Mouse (Mus musculus) ES-E14 (cell line): Measurements from ENCODE around the gene Tedc1. TPM values are rescaled to one million over a fixed set of nuclear protein-coding genes. Genes with fewer than 3 reads are reported as not detected.

Experiments used
- DNase-seq: peaks from one replicate; pipeline ENCODE4 v3.0.0-alpha.2; 2013; ENCODE audit warnings: low read depth, low spot score
- H3K27ac ChIP-seq: 2 replicates; pipeline ENCODE4 v1.5.1; 2012; ENCODE audit warnings: low read depth, mild to moderate bottlenecking, low read length, moderate library complexity, mixed read lengths; ENCODE audit not compliant: poor library complexity, insufficient read depth, severe bottlenecking
- H3K36me3 ChIP-seq: 2 replicates; pipeline ENCODE4 v1.6.1; 2012; ENCODE audit warnings: mild to moderate bottlenecking, low read length, moderate library complexity, mixed read lengths; ENCODE audit not compliant: control insufficient read depth, poor library complexity, insufficient read depth, severe bottlenecking
- H3K4me1 ChIP-seq, 2 experiments: fragments of 150-350 bp in 1 of 2; sonication (generic) in 1 of 2; 2 replicates each; pipeline ENCODE4 v1.6.1; 2012; ENCODE audit warnings: low read length in 2 of 2, mild to moderate bottlenecking in 1 of 2, mixed read lengths in 1 of 2; ENCODE audit not compliant: control insufficient read depth in 2 of 2, insufficient read depth in 2 of 2, poor library complexity in 1 of 2
- H3K4me3 ChIP-seq, 2 experiments: fragments of 150-350 bp in 1 of 2; sonication (generic) in 1 of 2; 2 replicates each; pipeline ENCODE4 v1.5.1; 2012; ENCODE audit warnings: low read length in 2 of 2, low read depth in 1 of 2, mild to moderate bottlenecking in 1 of 2, mixed read lengths in 1 of 2; ENCODE audit not compliant: insufficient read depth in 1 of 2, poor library complexity in 1 of 2, severe bottlenecking in 1 of 2
- H3K9ac ChIP-seq: 2 replicates; pipeline ENCODE4 v1.6.1; 2012; ENCODE audit warnings: low read depth, mild to moderate bottlenecking, low read length, mixed read lengths; ENCODE audit not compliant: poor library complexity, insufficient read depth, severe bottlenecking
- H3K9me3 ChIP-seq: fragments of 150-350 bp; sonication (generic); 2 replicates; pipeline ENCODE4 v1.6.1; 2012; ENCODE audit warnings: low read depth, mild to moderate bottlenecking, low read length; ENCODE audit not compliant: control insufficient read depth, insufficient read depth
- CHD2 ChIP-seq: IDR thresholded peaks from 2 replicates; pipeline ENCODE4 v1.6.1; 2014; ENCODE audit warnings: mild to moderate bottlenecking, low read depth, low read length, inconsistent platforms
- HCFC1 ChIP-seq: IDR thresholded peaks from 2 replicates; pipeline ENCODE4 v1.6.1; 2012; ENCODE audit warnings: low read length, inconsistent platforms, borderline replicate concordance; ENCODE audit not compliant: insufficient read depth
- MAFK ChIP-seq: IDR thresholded peaks from 2 replicates; pipeline ENCODE4 v1.6.1; 2014; ENCODE audit warnings: mild to moderate bottlenecking, low read depth, low read length, inconsistent platforms; ENCODE audit not compliant: insufficient read depth
- ZC3H11A ChIP-seq: IDR thresholded peaks from 2 replicates; pipeline ENCODE4 v1.6.1; 2012; ENCODE audit warnings: low read depth, mild to moderate bottlenecking, inconsistent platforms, low read length, borderline replicate concordance
- ZNF384 ChIP-seq: IDR thresholded peaks from 2 replicates; pipeline ENCODE4 v1.6.1; 2012; ENCODE audit warnings: low read depth, low read length, inconsistent platforms
- in situ Hi-C, 2 experiments: fragments of 600-800 bp; cut with MboI; formaldehyde crosslinking; loops; one replicate each; pipeline ENCODE4 v1.15.1; 2025; ENCODE audit warnings: low sequenced_read_pairs in 2 of 2, inconsistent platforms in 1 of 2; ENCODE audit not compliant: unreplicated experiment in 2 of 2
- total RNA-seq: library from RNA; depleted of rRNA; stranded (reverse); fragments of 300-350 nt; gene quantifications from 2 replicates; pipeline ENCODE4 v1.2.3, GENCODE M21; 2012

The Tedc1 gene
- total RNA-seq, 1 experiment = 30.3 TPM

- TF ChIP-seq ZC3H11A (no peak), HCFC1 (no peak), MAFK (no peak), ZNF384 (no peak), CHD2 (no peak)
- no peak overlapping the region for H3K27ac ChIP-seq
- no peak overlapping the region for H3K9ac ChIP-seq
- H3K36me3 ChIP-seq = peaks cover 77% of the 10 kb centered on the region
- H3K4me3 ChIP-seq = no peak overlapping the region
- in situ Hi-C loops = no loop called here
- H3K4me1 ChIP-seq = peaks cover 0 to 5% of the 10 kb centered on the region in 2 experiments; a peak in 1 of 4 replicates
- H3K9me3 ChIP-seq = no peaks in the 10 kb centered on the region
- DNase-seq = no peak
Measured at GRCm38 (mm10) chr12:113133861-113134403, 22.3 kb upstream of the Tedc1 start.

- peaks cover 71% of the 10 kb centered on the region for H3K36me3 ChIP-seq
- in situ Hi-C loops = no loop called here
Measured at GRCm38 (mm10) chr12:113134502-113134901, 21.7 kb upstream of the Tedc1 start.

DNA sequence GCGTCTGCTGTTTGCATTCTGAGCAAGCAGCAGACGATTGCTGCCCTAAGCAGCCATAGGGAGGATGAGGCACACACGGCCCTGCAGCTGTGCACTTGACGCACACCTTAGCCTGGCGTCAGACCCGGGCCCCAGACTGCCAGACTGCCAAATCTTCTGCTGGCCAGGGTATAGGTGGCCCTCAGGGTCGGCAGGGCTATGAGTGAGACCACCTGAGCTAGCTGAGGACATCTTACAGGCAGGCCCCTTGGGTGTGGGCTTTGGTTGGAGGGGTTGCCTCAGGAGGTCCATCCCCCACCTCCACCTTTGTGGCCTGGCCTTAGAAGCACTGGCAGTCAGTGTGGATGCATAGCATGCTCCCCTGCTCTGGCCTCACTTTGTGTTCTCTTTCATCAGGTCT lies 20.8 kb upstream of the Tedc1 start:
- in situ Hi-C loops = no loop called here
- H3K4me1 ChIP-seq = peaks cover 0 to 13% of the 10 kb centered on the region in 2 experiments; a peak in 1 of 4 replicates

More at GRCm38 (mm10) chr12:113134502-113134901, 21.7 kb upstream of the Tedc1 start:
- TF ChIP-seq MAFK (no peak), ZNF384 (no peak), ZC3H11A (no peak)
- no peak overlapping the region for H3K9ac ChIP-seq
- no peaks in the 10 kb centered on the region for H3K9me3 ChIP-seq
- DNase-seq = no peak
- no peak overlapping the region for H3K27ac ChIP-seq
- no peak overlapping the region for H3K4me3 ChIP-seq
- H3K4me1 ChIP-seq = peaks cover 0 to 10% of the 10 kb centered on the region in 2 experiments; a peak in 1 of 4 replicates

DNA sequence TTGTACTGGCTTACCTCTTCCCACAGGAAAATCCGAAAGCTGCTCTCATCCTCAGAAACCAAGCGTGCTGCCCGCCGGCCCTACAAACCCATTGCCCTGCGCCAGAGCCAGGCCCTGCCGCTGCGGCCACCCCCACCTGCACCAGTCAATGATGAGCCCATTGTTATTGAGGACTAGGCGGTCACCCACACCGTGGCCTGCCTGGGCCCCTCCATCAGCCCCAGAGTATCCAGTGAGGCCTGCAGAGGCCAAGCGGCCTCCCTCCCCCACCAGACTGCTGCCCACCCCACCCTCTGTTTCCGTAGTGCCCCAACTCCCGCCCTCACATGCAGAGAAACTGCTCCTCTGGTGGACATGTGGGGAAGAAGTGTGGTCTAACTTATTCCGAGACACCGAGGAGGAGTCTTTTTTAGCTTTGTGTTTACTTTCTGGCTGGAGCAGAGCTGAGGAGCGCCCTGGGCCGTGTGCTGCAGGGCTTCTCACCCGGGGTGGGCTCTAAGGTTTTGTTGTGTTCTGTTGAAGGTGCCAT lies 19.7 kb upstream of the Tedc1 start:
- Histone ChIP-seq H3K4me1 (peaks cover 0 to 16% of the 10 kb centered on the region in 2 experiments; a peak in 1 of 4 replicates), H3K27ac (no peak overlapping the region), H3K4me3 (no peak overlapping the region), H3K36me3 (peaks cover 52% of the 10 kb centered on the region), H3K9me3 (no peaks in the 10 kb centered on the region), H3K9ac (no peak overlapping the region)
- no peak for DNase-seq
- in situ Hi-C loops = no loop called here
- no peak for TF ChIP-seq CHD2
- no peak for TF ChIP-seq ZNF384
- no peak for TF ChIP-seq MAFK
- no peak for TF ChIP-seq HCFC1

More for the DNA sequence above, 20.8 kb upstream of the Tedc1 start:
- no peak overlapping the region for H3K27ac ChIP-seq
- H3K9me3 ChIP-seq = no peaks in the 10 kb centered on the region
- no peak overlapping the region for H3K9ac ChIP-seq
- DNase-seq = no peak
- H3K4me3 ChIP-seq = no peak overlapping the region
- TF ChIP-seq MAFK = no peak
- no peak for TF ChIP-seq CHD2
- TF ChIP-seq ZNF384 = no peak
- TF ChIP-seq HCFC1 = no peak
- no peak for TF ChIP-seq ZC3H11A
- peaks cover 63% of the 10 kb centered on the region for H3K36me3 ChIP-seq
